Mouse (Mus musculus): ENCODE measurements at regions not wholly inside any gene's neighbourhood (a gene's known extent, or its start where the extent isn't known, plus 50 kb on each side); places are given as distances from the start of the nearest gene placed in this dataset.

DNA sequence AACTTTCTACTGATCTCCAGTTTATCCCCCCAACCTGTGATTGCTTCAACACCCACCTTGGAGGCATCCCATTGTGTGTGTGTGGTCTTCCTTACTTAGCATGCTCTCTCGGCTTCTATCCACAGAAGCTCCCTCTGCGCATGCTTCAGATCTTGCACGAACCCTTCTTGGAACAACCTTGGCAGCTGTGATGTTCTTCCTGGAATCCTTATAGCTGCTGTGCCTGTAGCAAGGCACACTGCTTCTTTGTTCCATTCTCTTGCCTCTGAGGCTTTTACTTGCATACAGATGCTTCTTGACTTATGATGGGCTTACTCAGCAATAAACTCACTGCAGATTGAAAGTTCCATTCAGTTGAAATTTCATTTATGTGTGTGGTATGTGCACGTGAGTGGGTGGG is 81.2 kb downstream of the Asb13 start:
- no peaks in the 10 kb centered on the region for H3K36me3 ChIP-seq (ENCODE audit: control insufficient read depth in 1 of 2, insufficient read depth in 2 of 2, low read length in 2 of 2)
- H3K27ac ChIP-seq (ENCODE audit: control insufficient read depth, low read depth, low read length), result no peak overlapping the region
- no peaks in the 10 kb centered on the region for H3K4me1 ChIP-seq (ENCODE audit: control insufficient read depth in 1 of 2, insufficient read depth in 2 of 2, low read length in 2 of 2)
- no peak overlapping the region for H3K4me3 ChIP-seq (ENCODE audit: control insufficient read depth in 1 of 2, insufficient read depth in 1 of 2, low read depth in 2 of 2, low read length in 2 of 2)
- TF ChIP-seq ZNF384 (IDR thresholded peaks at IDR 0.05; ENCODE audit: low read depth, low read length) (no peak), MEF2A (IDR thresholded peaks at IDR 0.05; ENCODE audit: extremely low read depth, insufficient replicate concordance, low read depth, low read length, poor library complexity, severe bottlenecking) (no peak), CHD1 (IDR thresholded peaks at IDR 0.05; ENCODE audit: low read depth, low read length) (no peak), POLR2AphosphoS2 (IDR thresholded peaks at IDR 0.05; ENCODE audit: low read length) (no peak), UBTF (IDR thresholded peaks at IDR 0.05; ENCODE audit: borderline replicate concordance, insufficient read depth, low read depth, low read length) (no peak), ZKSCAN1 (IDR thresholded peaks at IDR 0.05; ENCODE audit: low read depth, low read length) (no peak), POLR2A (IDR thresholded peaks at IDR 0.05; ENCODE audit: control insufficient read depth in 1 of 2, insufficient read depth in 1 of 2, low read depth in 1 of 2, low read length in 2 of 2, poor library complexity in 1 of 2) (no peak), CTCF (IDR thresholded peaks at IDR 0.05 in 2 of 3, conservative IDR thresholded peaks at IDR 0.05 in 1 of 3; ENCODE audit: control insufficient read depth in 1 of 3, insufficient read depth in 1 of 3, low read depth in 2 of 3, low read length in 3 of 3, poor library complexity in 1 of 3, severe bottlenecking in 1 of 3) (no peak), HCFC1 (IDR thresholded peaks at IDR 0.05; ENCODE audit: low read depth, low read length) (no peak), TCF12 (IDR thresholded peaks at IDR 0.05; ENCODE audit: low read depth, low read length) (no peak), USF2 (IDR thresholded peaks at IDR 0.05; ENCODE audit: borderline replicate concordance in 1 of 2, insufficient read depth in 1 of 2, low read depth in 1 of 2, low read length in 2 of 2) (no peak), RCOR1 (IDR thresholded peaks at IDR 0.05; ENCODE audit: low read depth, low read length) (no peak), GATA1 (IDR thresholded peaks at IDR 0.05; ENCODE audit: low read depth, low read length) (no peak), MAX (IDR thresholded peaks at IDR 0.05; ENCODE audit: low read length) (no peak), SIN3A (IDR thresholded peaks at IDR 0.05; ENCODE audit: low read length) (no peak), NELFE (IDR thresholded peaks at IDR 0.05; ENCODE audit: low read depth, low read length) (no peak), RAD21 (IDR thresholded peaks at IDR 0.05; ENCODE audit: low read depth, low read length) (no peak), ZMIZ1 (IDR thresholded peaks at IDR 0.05; ENCODE audit: low read depth, low read length) (no peak), E2F4 (IDR thresholded peaks at IDR 0.05; ENCODE audit: borderline replicate concordance, low read depth, low read length) (no peak), EP300 (IDR thresholded peaks at IDR 0.05; ENCODE audit: low read depth in 1 of 2, low read length in 2 of 2) (no peak)
- no peaks in the 10 kb centered on the region; a peak in 1 of 4 replicates for H3K27me3 ChIP-seq (ENCODE audit: control insufficient read depth in 1 of 2, insufficient read depth in 2 of 2, low read length in 2 of 2)
- H3K9ac ChIP-seq (ENCODE audit: control insufficient read depth, low read depth, low read length, poor library complexity, severe bottlenecking), result no peak overlapping the region
- no peaks in the 10 kb centered on the region for H3K79me2 ChIP-seq (ENCODE audit: control insufficient read depth, insufficient read depth, low read length, poor library complexity)
- DNase-seq (ENCODE audit: low read depth, low spot score), result no peak
- no peaks in the 10 kb centered on the region for H3K9me3 ChIP-seq (replicated peaks; ENCODE audit: insufficient read depth, low read length)

DNA sequence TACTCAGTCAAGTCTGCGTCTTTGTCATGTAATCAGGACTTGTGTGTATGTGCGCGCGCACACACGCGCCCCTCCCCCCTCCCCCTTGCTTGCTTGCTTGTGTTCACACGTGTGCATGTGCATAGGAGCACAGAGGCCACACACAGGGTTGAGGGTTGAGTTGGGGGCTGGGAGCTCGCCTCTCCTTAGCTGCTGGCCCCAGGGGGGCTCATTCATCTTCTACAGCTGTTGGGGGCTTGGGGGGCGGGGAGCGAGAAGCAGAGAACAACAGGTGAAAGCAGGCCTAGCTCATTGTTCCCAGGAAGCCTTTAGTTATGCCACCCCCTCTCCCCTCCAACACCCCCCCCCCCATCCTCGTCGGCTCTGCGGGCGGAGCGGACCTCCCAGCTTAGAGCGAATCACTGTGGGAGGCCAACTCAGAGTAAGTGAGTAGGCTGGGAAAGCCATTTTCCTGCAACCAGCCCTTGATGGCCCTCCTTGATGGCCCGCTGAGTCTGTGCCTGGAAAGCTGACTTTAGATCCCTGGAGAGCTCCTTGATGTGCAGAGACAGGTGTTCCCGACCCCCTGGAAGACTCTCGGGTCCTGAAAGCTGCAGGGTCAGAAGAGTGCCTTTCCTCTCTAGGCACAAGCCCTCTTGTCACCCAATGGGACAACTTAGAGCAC is 78.8 kb downstream of the Asb13 start:
- TF ChIP-seq MEF2A (IDR thresholded peaks at IDR 0.05; ENCODE audit: extremely low read depth, insufficient replicate concordance, low read depth, low read length, poor library complexity, severe bottlenecking) (no peak), SIN3A (IDR thresholded peaks at IDR 0.05; ENCODE audit: low read length) (no peak)
- H3K9ac ChIP-seq (ENCODE audit: control insufficient read depth, low read depth, low read length, poor library complexity, severe bottlenecking), result no peak overlapping the region
- H3K4me3 ChIP-seq (ENCODE audit: control insufficient read depth in 1 of 2, insufficient read depth in 1 of 2, low read depth in 2 of 2, low read length in 2 of 2), result no peak overlapping the region
- H3K9me3 ChIP-seq (replicated peaks; ENCODE audit: insufficient read depth, low read length), result no peaks in the 10 kb centered on the region
- no peaks in the 10 kb centered on the region for H3K36me3 ChIP-seq (ENCODE audit: control insufficient read depth in 1 of 2, insufficient read depth in 2 of 2, low read length in 2 of 2)
- no peaks in the 10 kb centered on the region for H3K79me2 ChIP-seq (ENCODE audit: control insufficient read depth, insufficient read depth, low read length, poor library complexity)
- no peak overlapping the region for H3K27ac ChIP-seq (ENCODE audit: control insufficient read depth, low read depth, low read length)
- no peaks in the 10 kb centered on the region for H3K4me1 ChIP-seq (ENCODE audit: control insufficient read depth in 1 of 2, insufficient read depth in 2 of 2, low read length in 2 of 2)
- H3K27me3 ChIP-seq (ENCODE audit: control insufficient read depth in 1 of 2, insufficient read depth in 2 of 2, low read length in 2 of 2), result no peaks in the 10 kb centered on the region; a peak in 2 of 4 replicates
- DNase-seq (ENCODE audit: low read depth, low spot score), result no peak
